Mouse (Mus musculus): ENCODE results near the gene Dpp8.

DNA sequence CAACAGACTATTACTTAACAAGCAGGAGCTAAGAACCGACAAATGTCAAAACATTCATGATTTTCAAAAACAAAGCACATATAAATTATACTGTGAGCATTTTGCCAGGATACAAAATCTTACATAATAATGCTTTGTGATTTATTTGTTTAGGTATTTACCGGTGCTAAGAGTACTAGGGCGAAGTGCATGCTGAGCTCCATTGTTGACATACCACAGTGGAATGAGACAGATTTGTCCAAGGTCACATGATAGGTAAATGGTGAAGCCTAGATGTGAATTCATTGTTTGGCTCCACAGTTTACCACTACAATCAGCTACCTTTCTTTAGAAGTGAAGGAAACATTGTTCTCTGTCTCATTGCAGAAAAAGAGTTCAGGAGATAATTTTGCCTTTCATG lies 18.8 kb downstream of the Dpp8 start:
- no peak for TF ChIP-seq CTCF (IDR thresholded peaks at IDR 0.05; ENCODE audit: extremely low read depth, insufficient read depth, low read length)
- no peak for TF ChIP-seq POLR2A (IDR thresholded peaks at IDR 0.05; ENCODE audit: extremely low read depth, insufficient read depth, low read length)
